Mouse (Mus musculus) kidney, postnatal 10 days (tissue): ENCODE measurements around the gene Tcte1.

Experiments used
- DNase-seq: peaks from one replicate; pipeline ENCODE4 v3.0.0; 2021; ENCODE audit warnings: mixed read lengths

The Tcte1 gene

DNA sequence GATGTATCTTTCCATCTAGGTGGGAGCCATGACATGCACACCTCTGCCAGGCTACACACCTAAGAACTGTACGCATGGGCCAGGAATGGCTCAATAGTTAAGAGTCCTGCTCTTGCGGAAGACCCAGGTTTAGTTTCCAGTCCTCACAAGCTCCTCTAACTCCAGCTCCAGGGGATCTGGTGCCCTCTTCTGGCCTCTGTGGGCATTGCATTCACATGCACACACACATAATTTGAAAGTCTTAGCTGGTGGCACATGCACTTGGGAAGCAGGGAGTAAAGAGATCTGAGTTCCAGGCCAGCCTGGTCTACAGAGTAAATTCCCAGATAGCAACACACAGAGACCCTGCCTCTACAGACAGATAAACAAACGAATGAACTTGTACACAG is 63.2 kb downstream of the Tcte1 start:
- DNase-seq, result peak; percentile 56

- DNase-seq, result no peak
Observed at GRCm38 (mm10) chr17:45588370-45588769, 65.1 kb downstream of the Tcte1 start.

DNA sequence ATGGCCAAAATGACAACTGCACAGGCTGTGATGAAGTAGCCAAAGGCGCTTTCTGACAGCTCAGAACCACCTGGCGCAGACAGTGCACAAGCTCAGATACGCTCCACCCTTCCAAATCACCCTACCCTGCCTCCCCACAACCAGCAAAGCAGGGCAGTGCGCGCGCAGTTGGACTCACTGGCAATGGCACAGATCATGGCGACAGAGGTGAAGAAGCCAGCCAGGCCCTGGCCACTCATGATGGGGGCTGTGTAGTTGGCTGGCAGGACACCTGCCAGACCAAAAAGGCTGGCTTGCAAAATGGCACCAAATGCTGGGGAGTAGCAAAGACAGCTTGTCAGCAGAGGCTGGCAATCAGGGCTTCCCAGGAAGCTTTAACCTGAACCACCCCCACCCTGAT is 66.0 kb downstream of the Tcte1 start:
- no peak for DNase-seq

- DNase-seq, result peak; percentile 19
Observed at GRCm38 (mm10) chr17:45589844-45590243, 66.6 kb downstream of the Tcte1 start.

GRCm38 (mm10) chr17:45590410-45590809 is 67.2 kb downstream of the Tcte1 start:
- peak; percentile 18 for DNase-seq

- peak; percentile 70 for DNase-seq
Observed at GRCm38 (mm10) chr17:45591701-45592605, 68.7 kb downstream of the Tcte1 start.
